Mouse (Mus musculus) testis, adult 2 months (tissue): Measurements from ENCODE around the gene Clstn3. TPM values are rescaled to one million over a fixed set of nuclear protein-coding genes. Genes with fewer than 3 reads are reported as not detected.

ENCODE experiments used
- H3K27ac ChIP-seq: fragments of 200-500 bp; 2 replicates; pipeline ENCODE4 v1.5.1; 2012; ENCODE audit warnings: low read depth, low read length; ENCODE audit not compliant: control insufficient read depth, insufficient read depth
- H3K27me3 ChIP-seq: fragments of 200-500 bp; 2 replicates; pipeline ENCODE4 v1.6.1; 2012; ENCODE audit warnings: mild to moderate bottlenecking, low read length, moderate library complexity; ENCODE audit not compliant: control insufficient read depth, insufficient read depth
- H3K36me3 ChIP-seq: fragments of 200-500 bp; 2 replicates; pipeline ENCODE4 v1.6.1; 2012; ENCODE audit warnings: mild to moderate bottlenecking, low read length; ENCODE audit not compliant: control insufficient read depth, insufficient read depth
- H3K4me1 ChIP-seq: fragments of 200-500 bp; 2 replicates; pipeline ENCODE4 v1.6.1; 2012; ENCODE audit warnings: low read length; ENCODE audit not compliant: control insufficient read depth, insufficient read depth
- H3K4me3 ChIP-seq: fragments of 200-500 bp; 2 replicates; pipeline ENCODE4 v1.5.1; 2012; ENCODE audit warnings: low read depth, mild to moderate bottlenecking, low read length, moderate library complexity, mixed read lengths; ENCODE audit not compliant: control insufficient read depth
- CTCF ChIP-seq: fragments of 200-500 bp; IDR thresholded peaks from 2 replicates; pipeline ENCODE4 v1.5.1; 2012; ENCODE audit warnings: low read depth, mild to moderate bottlenecking, inconsistent platforms, low read length, moderate library complexity; ENCODE audit not compliant: control insufficient read depth, insufficient read depth, insufficient replicate concordance
- POLR2A ChIP-seq: fragments of 200-500 bp; IDR thresholded peaks from 2 replicates; pipeline ENCODE4 v1.6.1; 2012; ENCODE audit warnings: low read depth, mild to moderate bottlenecking, inconsistent platforms, low read length, moderate library complexity; ENCODE audit not compliant: control insufficient read depth
- polyA plus RNA-seq: library from polyadenylated mRNA; depleted of rRNA; stranded (reverse); fragments of >200 nt; gene quantifications from 2 replicates; pipeline ENCODE4 v1.2.3, GENCODE M21; 2012

Clstn3 gene
- polyA plus RNA-seq, 1 experiment: 4.7 TPM

GRCm38 (mm10) chr6:124424068-124424498, 40.5 kb downstream of the Clstn3 start:
- H3K4me3 ChIP-seq: no peak overlapping the region
- TF ChIP-seq POLR2A (no peak), CTCF (no peak)
- no peaks in the 10 kb centered on the region for H3K36me3 ChIP-seq
- no peaks in the 10 kb centered on the region for H3K27me3 ChIP-seq
- H3K4me1 ChIP-seq: no peaks in the 10 kb centered on the region
- H3K27ac ChIP-seq: no peak overlapping the region

DNA sequence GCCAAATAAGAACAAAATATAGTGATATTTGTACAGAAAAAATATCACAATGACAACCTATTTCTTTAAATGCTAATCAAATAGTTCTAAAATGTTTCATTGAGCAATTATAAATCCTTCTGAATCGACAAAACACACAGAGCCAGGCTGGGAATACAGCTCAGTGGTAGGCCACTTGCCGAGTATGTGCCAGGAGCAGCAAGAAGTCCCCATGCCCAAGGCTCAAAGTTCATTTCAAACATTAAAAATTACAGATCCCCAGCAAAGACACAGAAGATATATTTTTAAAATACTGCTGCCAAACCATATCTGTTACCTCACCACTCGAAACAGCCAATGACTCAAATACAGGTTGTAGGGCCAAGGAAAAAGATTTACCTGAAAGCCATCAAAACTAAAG, 45.9 kb downstream of the Clstn3 start:
- no peak overlapping the region for H3K27ac ChIP-seq
- H3K36me3 ChIP-seq: no peaks in the 10 kb centered on the region
- TF ChIP-seq CTCF: no peak
- TF ChIP-seq POLR2A: no peak
- H3K4me1 ChIP-seq: no peaks in the 10 kb centered on the region; the same call in none of the 2 replicates
- no peaks in the 10 kb centered on the region for H3K27me3 ChIP-seq
- H3K4me3 ChIP-seq: no peak overlapping the region

- Histone ChIP-seq H3K4me1 (peaks cover 2% of the 10 kb centered on the region), H3K27me3 (no peaks in the 10 kb centered on the region), H3K27ac (peak overlapping the region; percentile 98), H3K4me3 (peak overlapping the region; percentile 92), H3K36me3 (peaks cover 2% of the 10 kb centered on the region)
- TF ChIP-seq CTCF (peak; percentile 67; the same call in 1 of the 2 replicates), POLR2A (peak; percentile 2)
Observed at GRCm38 (mm10) chr6:124415347-124416088, 49.1 kb downstream of the Clstn3 start.

DNA sequence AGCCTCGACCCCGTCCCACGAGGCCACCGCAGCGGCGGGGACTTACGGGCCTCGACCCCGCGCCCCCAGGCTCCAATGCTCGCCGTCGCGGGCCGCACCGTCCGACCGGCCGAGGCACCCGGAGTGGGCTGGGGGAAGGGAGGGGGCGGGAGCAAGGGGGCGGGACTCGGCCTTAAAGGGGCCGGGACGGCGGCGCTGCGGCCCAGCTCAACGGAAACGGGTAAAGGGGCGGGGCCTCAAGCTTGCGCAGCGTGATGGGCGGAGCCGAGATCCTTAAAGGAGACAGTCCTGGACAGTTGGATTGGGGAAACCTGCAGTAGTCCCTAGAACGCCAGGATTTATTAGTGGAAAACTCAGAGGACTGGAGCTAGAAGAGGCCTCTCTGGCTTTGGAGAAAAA, 49.7 kb downstream of the Clstn3 start, which contains the start of gene Pex5:
Gene Pex5 (minus strand): TSS at position 141 of the 399 bp plus-strand sequence.
- peak within 1 kb of the TSS; percentile 94 for H3K4me3 ChIP-seq
- peak within 1 kb of the TSS; percentile 98 for H3K27ac ChIP-seq
- no peaks in the 10 kb centered on the region for H3K27me3 ChIP-seq
- peak; percentile 41 for TF ChIP-seq POLR2A
- TF ChIP-seq CTCF: no peak
- peaks cover 2% of the 10 kb centered on the region for H3K4me1 ChIP-seq
- H3K36me3 ChIP-seq: peaks cover 2% of the 10 kb centered on the region

DNA sequence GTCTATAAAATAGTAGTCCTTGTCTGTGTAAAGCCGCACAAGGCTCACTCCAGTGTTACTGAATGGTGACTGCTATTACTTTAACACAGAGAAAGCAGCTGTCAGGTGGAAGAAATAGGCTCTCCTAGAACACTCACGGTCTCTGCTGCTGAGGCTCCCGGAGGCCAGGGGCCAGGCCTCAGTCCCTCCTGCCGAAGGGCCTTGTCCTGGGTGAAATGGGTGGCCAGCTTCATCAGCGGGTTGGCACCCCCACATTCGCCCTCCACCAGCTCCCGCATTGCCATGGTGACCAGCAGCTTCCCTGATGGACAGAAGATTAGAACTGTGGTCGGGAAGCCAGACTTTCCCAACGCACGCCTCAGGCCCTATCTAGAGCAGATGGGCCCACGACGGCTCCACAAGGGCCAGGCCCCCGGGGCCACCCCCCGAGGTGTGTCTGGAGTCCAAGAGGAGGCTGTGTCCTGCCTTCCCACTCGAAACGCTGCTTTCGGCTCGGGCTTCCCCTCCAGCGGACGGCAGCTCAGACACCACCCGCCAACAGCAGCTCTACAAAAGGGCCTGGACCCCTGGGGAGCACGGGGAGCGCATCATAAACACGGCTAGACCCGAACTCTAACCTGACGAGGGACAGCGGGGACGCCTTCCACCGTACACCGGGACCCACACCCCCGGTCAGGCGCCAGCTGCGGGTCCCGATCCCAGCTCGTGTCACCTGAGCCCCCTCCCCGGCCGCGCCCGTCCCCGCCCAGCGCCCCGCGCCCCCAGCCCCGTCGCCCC, 50.3 kb downstream of the Clstn3 start:
- Histone ChIP-seq H3K4me3 (peak overlapping the region; percentile 94), H3K4me1 (peaks cover 2% of the 10 kb centered on the region), H3K36me3 (peaks cover 2% of the 10 kb centered on the region), H3K27ac (peak overlapping the region; percentile 91), H3K27me3 (no peaks in the 10 kb centered on the region)
- TF ChIP-seq POLR2A: no peak; the same call in 1 of the 2 replicates
- TF ChIP-seq CTCF: no peak

DNA sequence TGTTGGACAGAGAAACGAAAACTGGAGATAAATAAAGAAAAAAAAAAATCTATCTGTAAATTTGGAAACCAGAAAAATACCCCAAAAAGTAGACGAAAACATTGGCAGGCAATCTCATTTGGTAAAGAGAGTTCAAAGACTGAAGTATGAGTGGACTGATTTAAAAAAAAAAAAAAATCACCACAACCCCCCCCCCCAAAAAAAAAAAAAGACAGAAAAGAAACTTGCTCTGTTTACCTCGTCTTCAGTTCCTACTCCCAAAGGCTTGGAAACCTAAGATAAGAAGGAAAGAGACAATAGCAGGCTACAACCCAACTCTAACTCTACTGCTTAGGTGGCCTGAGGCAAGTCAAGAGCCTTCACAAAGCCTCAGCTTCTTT, 50.8 kb downstream of the Clstn3 start:
- Histone ChIP-seq H3K4me3 (peak overlapping the region; percentile 94), H3K27me3 (no peaks in the 10 kb centered on the region), H3K4me1 (peaks cover 2% of the 10 kb centered on the region), H3K36me3 (peaks cover 2% of the 10 kb centered on the region), H3K27ac (peak overlapping the region; percentile 91)
- no peak for TF ChIP-seq CTCF
- no peak for TF ChIP-seq POLR2A

DNA sequence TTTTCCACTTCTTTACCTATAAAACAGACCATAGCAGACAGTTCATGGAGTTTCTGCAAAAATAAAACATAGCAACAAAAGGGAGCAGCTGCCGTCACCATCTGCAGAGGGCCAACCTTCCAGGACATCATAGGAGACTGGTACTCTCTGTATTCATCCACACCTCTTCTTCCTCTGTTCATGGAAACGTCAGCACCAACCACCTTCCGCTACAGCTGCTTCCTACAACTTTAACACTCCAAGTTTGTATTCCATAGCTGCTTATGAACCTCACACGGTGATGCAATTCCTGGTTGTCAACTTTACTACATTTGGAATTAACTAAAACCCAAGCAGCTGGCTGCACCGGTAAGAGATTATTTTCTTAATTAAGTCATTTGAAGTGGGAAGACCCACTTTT, 56.2 kb downstream of the Clstn3 start:
- H3K27me3 ChIP-seq: no peaks in the 10 kb centered on the region
- peaks cover 2% of the 10 kb centered on the region for H3K36me3 ChIP-seq
- H3K4me3 ChIP-seq: no peak overlapping the region
- TF ChIP-seq POLR2A (no peak), CTCF (no peak)
- no peak overlapping the region for H3K27ac ChIP-seq
- peaks cover under 1% of the 10 kb centered on the region; the same call in 1 of the 2 replicates for H3K4me1 ChIP-seq
